Mouse (Mus musculus) lung, adult 2 months (tissue): ENCODE results near the gene Gfra1.

Experiments used
- CTCF ChIP-seq: fragments of 200-500 bp; IDR thresholded peaks from 2 replicates; pipeline ENCODE4 v1.5.1; 2011; ENCODE audit warnings: mild to moderate bottlenecking, low read length, control low read depth; ENCODE audit not compliant: insufficient read depth
- POLR2A ChIP-seq: fragments of 200-500 bp; IDR thresholded peaks from 2 replicates; pipeline ENCODE4 v1.6.1; 2011; ENCODE audit warnings: low read depth, mild to moderate bottlenecking, control low read depth, low read length, borderline replicate concordance; ENCODE audit errors: extremely low read depth

GRCm38 (mm10) chr19:58206496-58207044, 249.1 kb downstream of the Gfra1 start:
- no peak for TF ChIP-seq POLR2A
- no peak for TF ChIP-seq CTCF
